Mouse (Mus musculus) MEL (cell line): ENCODE data around the gene Tnfsf10. TPM values are rescaled to one million over a fixed set of nuclear protein-coding genes. Genes with fewer than 3 reads are reported as not detected.

ENCODE experiments used
- DNase-seq: peaks from one replicate; pipeline ENCODE4 v3.0.0; 2011; ENCODE audit warnings: low read depth, low spot score
- H3K27ac ChIP-seq: 2 replicates; pipeline ENCODE4 v1.5.1; 2012; ENCODE audit warnings: low read depth, mild to moderate bottlenecking, control low read depth, low read length, moderate library complexity; ENCODE audit not compliant: control insufficient read depth
- H3K27me3 ChIP-seq, 2 experiments: fragments of 150-350 bp in 1 of 2; sonication (generic) in 1 of 2; 2 replicates each; pipeline ENCODE4 v1.6.1; 2012; ENCODE audit warnings: low read length in 2 of 2, mild to moderate bottlenecking in 2 of 2, improper control_type of control experiment in 1 of 2, moderate library complexity in 1 of 2; ENCODE audit not compliant: insufficient read depth in 2 of 2, control insufficient read depth in 1 of 2
- H3K36me3 ChIP-seq, 2 experiments: 2 replicates each; pipeline ENCODE4 v1.6.1; 2012 to 2014; ENCODE audit warnings: low read length in 2 of 2, improper control_type of control experiment in 1 of 2, inconsistent platforms in 1 of 2, mild to moderate bottlenecking in 1 of 2; ENCODE audit not compliant: insufficient read depth in 2 of 2, control insufficient read depth in 1 of 2
- H3K4me1 ChIP-seq, 2 experiments: fragments of 150-350 bp in 1 of 2; sonication (generic) in 1 of 2; 2 replicates each; pipeline ENCODE4 v1.6.1; 2012; ENCODE audit warnings: low read length in 2 of 2, improper control_type of control experiment in 1 of 2, mild to moderate bottlenecking in 1 of 2; ENCODE audit not compliant: insufficient read depth in 2 of 2, control insufficient read depth in 1 of 2
- H3K4me3 ChIP-seq, 2 experiments: fragments of 150-350 bp in 1 of 2; sonication (generic) in 1 of 2; 2 replicates each; pipeline ENCODE4 v1.5.1; 2012; ENCODE audit warnings: low read depth in 2 of 2, low read length in 2 of 2, mild to moderate bottlenecking in 2 of 2, moderate library complexity in 2 of 2, control low read depth in 1 of 2, improper control_type of control experiment in 1 of 2; ENCODE audit not compliant: control insufficient read depth in 1 of 2, insufficient read depth in 1 of 2
- H3K79me2 ChIP-seq: 2 replicates; pipeline ENCODE4 v1.6.1; 2012; ENCODE audit warnings: mild to moderate bottlenecking, low read length, moderate library complexity; ENCODE audit not compliant: control insufficient read depth, poor library complexity, insufficient read depth
- H3K9ac ChIP-seq: 2 replicates; pipeline ENCODE4 v1.6.1; 2012; ENCODE audit warnings: low read depth, mild to moderate bottlenecking, control low read depth, low read length, moderate library complexity; ENCODE audit not compliant: control insufficient read depth, poor library complexity, severe bottlenecking
- H3K9me3 ChIP-seq: fragments of 150-350 bp; sonication (generic); replicated peaks from 2 replicates; pipeline ENCODE4 v1.6.1; 2012; ENCODE audit warnings: mild to moderate bottlenecking, low read length, improper control_type of control experiment, moderate library complexity; ENCODE audit not compliant: insufficient read depth
- BHLHE40 ChIP-seq: IDR thresholded peaks from 2 replicates; pipeline ENCODE4 v1.6.1; 2012; ENCODE audit warnings: low read depth, mild to moderate bottlenecking, inconsistent platforms, low read length, improper control_type of control experiment, borderline replicate concordance
- CHD1 ChIP-seq: IDR thresholded peaks from 2 replicates; pipeline ENCODE4 v1.6.1; 2012; ENCODE audit warnings: low read depth, mild to moderate bottlenecking, inconsistent platforms, low read length, improper control_type of control experiment
- CHD2 ChIP-seq: IDR thresholded peaks from 2 replicates; pipeline ENCODE4 v1.6.1; 2011; ENCODE audit warnings: low read length, improper control_type of control experiment
- CTCF ChIP-seq, 3 experiments: IDR thresholded peaks in 2 of 3; conservative IDR thresholded peaks in 1 of 3; 2 replicates each; pipeline ENCODE4 v1.5.1; 2011 to 2012; ENCODE audit warnings: low read length in 3 of 3, low read depth in 2 of 3, mild to moderate bottlenecking in 2 of 3, improper control_type of control experiment in 1 of 3, inconsistent platforms in 1 of 3, mixed read lengths in 1 of 3, moderate library complexity in 1 of 3; ENCODE audit not compliant: control insufficient read depth in 1 of 3, insufficient read depth in 1 of 3, poor library complexity in 1 of 3, severe bottlenecking in 1 of 3
- E2F4 ChIP-seq: IDR thresholded peaks from 2 replicates; pipeline ENCODE4 v1.6.1; 2011; ENCODE audit warnings: low read depth, low read length, improper control_type of control experiment, borderline replicate concordance
- ELF1 ChIP-seq: IDR thresholded peaks from 2 replicates; pipeline ENCODE4 v1.6.1; 2014; ENCODE audit warnings: low read depth, mild to moderate bottlenecking, inconsistent platforms, low read length, improper control_type of control experiment, moderate library complexity
- ETS1 ChIP-seq: IDR thresholded peaks from 2 replicates; pipeline ENCODE4 v1.6.1; 2012; ENCODE audit warnings: low read depth, mild to moderate bottlenecking, inconsistent platforms, low read length, improper control_type of control experiment, moderate library complexity
- GABPA ChIP-seq: IDR thresholded peaks from 2 replicates; pipeline ENCODE4 v1.6.1; 2012; ENCODE audit warnings: low read depth, mild to moderate bottlenecking, inconsistent platforms, low read length, improper control_type of control experiment, moderate library complexity
- HCFC1 ChIP-seq: IDR thresholded peaks from 2 replicates; pipeline ENCODE4 v1.6.1; 2012; ENCODE audit warnings: low read depth, mild to moderate bottlenecking, inconsistent platforms, low read length, improper control_type of control experiment, moderate library complexity
- KAT2A ChIP-seq: conservative IDR thresholded peaks from 2 replicates; pipeline ENCODE4 v1.6.1; 2012; ENCODE audit warnings: low read depth, low read length, improper control_type of control experiment, inconsistent platforms
- MAFK ChIP-seq: IDR thresholded peaks from 2 replicates; pipeline ENCODE4 v1.6.1; 2011; ENCODE audit warnings: low read depth, mild to moderate bottlenecking, low read length, improper control_type of control experiment, borderline replicate concordance
- MAX ChIP-seq: IDR thresholded peaks from 2 replicates; pipeline ENCODE4 v1.6.1; 2011; ENCODE audit warnings: low read length, improper control_type of control experiment
- MEF2A ChIP-seq: IDR thresholded peaks from 2 replicates; pipeline ENCODE4 v1.6.1; 2014; ENCODE audit warnings: low read depth, mild to moderate bottlenecking, inconsistent platforms, low read length, improper control_type of control experiment; ENCODE audit not compliant: poor library complexity, insufficient replicate concordance, severe bottlenecking; ENCODE audit errors: extremely low read depth
- MXI1 ChIP-seq: IDR thresholded peaks from 2 replicates; pipeline ENCODE4 v1.6.1; 2011; ENCODE audit warnings: mild to moderate bottlenecking, low read depth, low read length, improper control_type of control experiment
- MYB ChIP-seq: IDR thresholded peaks from 2 replicates; pipeline ENCODE4 v1.6.1; 2011; ENCODE audit warnings: mild to moderate bottlenecking, low read depth, low read length, improper control_type of control experiment
- MYC ChIP-seq: IDR thresholded peaks from 2 replicates; pipeline ENCODE4 v1.6.1; 2011; ENCODE audit warnings: low read depth, mild to moderate bottlenecking, low read length, improper control_type of control experiment, moderate library complexity
- NRF1 ChIP-seq: IDR thresholded peaks from 2 replicates; pipeline ENCODE4 v1.6.1; 2014; ENCODE audit warnings: low read depth, mild to moderate bottlenecking, inconsistent platforms, low read length, improper control_type of control experiment, moderate library complexity; ENCODE audit not compliant: poor library complexity, insufficient read depth, severe bottlenecking
- POLR2A ChIP-seq, 2 experiments: IDR thresholded peaks; 2 replicates each; pipeline ENCODE4 v1.6.1; 2011 to 2012; ENCODE audit warnings: low read length in 2 of 2, mild to moderate bottlenecking in 2 of 2, control low read depth in 1 of 2, improper control_type of control experiment in 1 of 2, low read depth in 1 of 2, moderate library complexity in 1 of 2; ENCODE audit not compliant: control insufficient read depth in 1 of 2, insufficient read depth in 1 of 2, poor library complexity in 1 of 2
- POLR2AphosphoS5 ChIP-seq: IDR thresholded peaks from 2 replicates; pipeline ENCODE4 v1.6.1; 2012; ENCODE audit warnings: low read depth, borderline replicate concordance, mild to moderate bottlenecking, inconsistent platforms, low read length, moderate library complexity, mixed read lengths
- RAD21 ChIP-seq: IDR thresholded peaks from 2 replicates; pipeline ENCODE4 v1.6.1; 2011; ENCODE audit warnings: mild to moderate bottlenecking, low read depth, low read length, improper control_type of control experiment
- TAL1 ChIP-seq: IDR thresholded peaks from 2 replicates; pipeline ENCODE4 v1.6.1; 2012; ENCODE audit warnings: mild to moderate bottlenecking, inconsistent platforms, low read length, moderate library complexity, mixed read lengths
- TBP ChIP-seq: IDR thresholded peaks from 2 replicates; pipeline ENCODE4 v1.8.0; 2011; ENCODE audit warnings: low read depth, low read length, improper control_type of control experiment
- USF2 ChIP-seq, 2 experiments: IDR thresholded peaks; 2 replicates each; pipeline ENCODE4 v1.6.1; 2011 to 2012; ENCODE audit warnings: improper control_type of control experiment in 2 of 2, low read length in 2 of 2, borderline replicate concordance in 1 of 2, inconsistent platforms in 1 of 2, low read depth in 1 of 2, mild to moderate bottlenecking in 1 of 2; ENCODE audit not compliant: insufficient read depth in 1 of 2
- ZC3H11A ChIP-seq: IDR thresholded peaks from 2 replicates; pipeline ENCODE4 v1.6.1; 2012; ENCODE audit warnings: low read depth, mild to moderate bottlenecking, inconsistent platforms, low read length, improper control_type of control experiment
- ZKSCAN1 ChIP-seq: IDR thresholded peaks from 2 replicates; pipeline ENCODE4 v1.6.1; 2012; ENCODE audit warnings: low read depth, mild to moderate bottlenecking, inconsistent platforms, low read length, improper control_type of control experiment, moderate library complexity
- ZMIZ1 ChIP-seq: IDR thresholded peaks from 2 replicates; pipeline ENCODE4 v1.6.1; 2012; ENCODE audit warnings: low read depth, mild to moderate bottlenecking, inconsistent platforms, low read length, improper control_type of control experiment, moderate library complexity
- ZNF384 ChIP-seq: IDR thresholded peaks from 2 replicates; pipeline ENCODE4 v1.6.1; 2012; ENCODE audit warnings: low read depth, mild to moderate bottlenecking, inconsistent platforms, low read length, improper control_type of control experiment
- polyA plus RNA-seq, 2 experiments: library from polyadenylated mRNA; stranded (reverse) in 1 of 2; unstranded in 1 of 2; fragments of >175 nt in 1 of 2; fragments of >200 nt in 1 of 2; gene quantifications; 2 replicates each; pipeline versions ENCODE4 v1.2.1 to v1.2.4; 2012; ENCODE audit warnings: low replicate concordance in 2 of 2, low read depth in 1 of 2; ENCODE audit not compliant: insufficient read length in 2 of 2, insufficient read depth in 1 of 2, missing spikeins in 1 of 2
- total RNA-seq: library from RNA; depleted of rRNA; stranded (reverse); fragments of 300-350 nt; gene quantifications from 2 replicates; pipeline ENCODE4 v1.2.3, GENCODE M21; 2012

Tnfsf10 gene
- total and polyA plus RNA-seq, 3 experiments = 0.04 to 0.06 TPM; not detected in 1

GRCm38 (mm10) chr3:27317288-27318024 lies 628 bp downstream of the Tnfsf10 start:
- H3K4me3 ChIP-seq = peak overlapping the region; percentile 51 to 80
- H3K4me1 ChIP-seq = no peaks in the 10 kb centered on the region

GRCm38 (mm10) chr3:27319650-27320049 lies 2.8 kb downstream of the Tnfsf10 start:
- H3K79me2 ChIP-seq = no peaks in the 10 kb centered on the region
- no peak overlapping the region for H3K27ac ChIP-seq
- H3K4me1 ChIP-seq = no peaks in the 10 kb centered on the region
- no peaks in the 10 kb centered on the region for H3K36me3 ChIP-seq
- TF ChIP-seq TBP (no peak), GABPA (no peak), NRF1 (no peak), CTCF (IDR thresholded peaks at IDR 0.05 in 2 of 3, conservative IDR thresholded peaks at IDR 0.05 in 1 of 3; ENCODE audit: control insufficient read depth in 1 of 3, insufficient read depth in 1 of 3, low read depth in 2 of 3, low read length in 3 of 3, poor library complexity in 1 of 3, severe bottlenecking in 1 of 3) (no peak), ELF1 (no peak), MEF2A (no peak), ZC3H11A (no peak), BHLHE40 (no peak), POLR2A (IDR thresholded peaks at IDR 0.05; ENCODE audit: control insufficient read depth in 1 of 2, insufficient read depth in 1 of 2, low read depth in 1 of 2, low read length in 2 of 2, poor library complexity in 1 of 2) (no peak), CHD1 (no peak), POLR2AphosphoS5 (no peak), ZNF384 (no peak), E2F4 (no peak), TAL1 (no peak), MXI1 (no peak), CHD2 (no peak)
- H3K9ac ChIP-seq = no peak overlapping the region
- H3K27me3 ChIP-seq = no peaks in the 10 kb centered on the region
- no peak for DNase-seq
- H3K4me3 ChIP-seq = no peak overlapping the region
- H3K9me3 ChIP-seq = no peaks in the 10 kb centered on the region

More at GRCm38 (mm10) chr3:27317288-27318024, 628 bp downstream of the Tnfsf10 start:
- no peak for TF ChIP-seq USF2 (IDR thresholded peaks at IDR 0.05; ENCODE audit: borderline replicate concordance in 1 of 2, insufficient read depth in 1 of 2, low read depth in 1 of 2, low read length in 2 of 2)
- no peak for TF ChIP-seq HCFC1
- no peak; the same call in 1 of the 2 replicates for TF ChIP-seq MYC
- no peak for TF ChIP-seq TAL1
- no peak for TF ChIP-seq MAFK
- TF ChIP-seq ZKSCAN1 = no peak
- no peak for TF ChIP-seq MAX
- no peak for TF ChIP-seq MXI1
- no peak for TF ChIP-seq KAT2A
- TF ChIP-seq ZMIZ1 = no peak
- TF ChIP-seq RAD21 = no peak
- TF ChIP-seq ETS1 = no peak
- no peak for TF ChIP-seq MYB
- no peak for TF ChIP-seq NRF1
- no peak for TF ChIP-seq E2F4
- TF ChIP-seq TBP = no peak
- TF ChIP-seq CHD1 = no peak
- TF ChIP-seq, all 39 proteins: peak for 0
- no peaks in the 10 kb centered on the region for H3K27me3 ChIP-seq
- H3K9ac ChIP-seq = peak overlapping the region; percentile 36
- no peaks in the 10 kb centered on the region for H3K9me3 ChIP-seq
- H3K27ac ChIP-seq = no peak overlapping the region
- DNase-seq = no peak
- H3K79me2 ChIP-seq = no peaks in the 10 kb centered on the region
- H3K36me3 ChIP-seq = no peaks in the 10 kb centered on the region
